Mouse (Mus musculus) megakaryocyte-erythroid progenitor cell, adult 5-6 weeks (primary cell): ENCODE results near the gene Mtfr1l. TPM values are rescaled to one million over a fixed set of nuclear protein-coding genes. Genes with fewer than 3 reads are reported as not detected.

Experiments
- ATAC-seq: replicated peaks from 2 replicates; pipeline ENCODE4 v1.8.0; 2016; ENCODE audit warnings: mild to moderate bottlenecking, inconsistent platforms; ENCODE audit not compliant: severe bottlenecking, poor library complexity, low FRiP score, low TSS enrichment
- total RNA-seq, 2 experiments: library from RNA; stranded (forward) in 1 of 2; stranded (reverse) in 1 of 2; fragments of 200-1000, 215-1000 nt in 1 of 2; fragments of >200 nt in 1 of 2; fragmentation: Nextera tagmentation in 1 of 2; gene quantifications; 2 replicates each; pipeline ENCODE4 v1.2.3; 2014 to 2017

Mtfr1l gene
- total RNA-seq, 2 experiments from 2014 or later: 67.4 to 80.1 TPM

DNA sequence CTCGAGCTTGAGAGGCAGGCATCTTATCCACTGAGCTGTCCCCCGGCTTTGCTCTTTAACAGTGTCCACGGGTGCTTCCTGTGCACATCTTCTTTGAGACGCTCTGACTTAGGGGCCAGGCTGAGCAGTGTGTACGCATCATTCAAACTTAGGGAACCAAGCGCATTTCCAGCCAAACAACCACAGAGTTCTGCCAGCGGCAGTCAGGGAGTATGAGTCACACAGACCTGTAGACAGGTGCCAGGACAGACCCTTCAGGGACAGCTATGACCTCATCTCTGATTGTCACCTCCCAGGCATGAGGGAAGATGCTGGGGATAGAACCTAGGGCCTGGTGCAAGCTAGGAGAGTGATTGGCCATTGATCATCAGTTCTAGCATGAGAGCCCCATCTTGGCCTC, 24.0 kb upstream of the Mtfr1l start:
- ATAC-seq: no peak

DNA sequence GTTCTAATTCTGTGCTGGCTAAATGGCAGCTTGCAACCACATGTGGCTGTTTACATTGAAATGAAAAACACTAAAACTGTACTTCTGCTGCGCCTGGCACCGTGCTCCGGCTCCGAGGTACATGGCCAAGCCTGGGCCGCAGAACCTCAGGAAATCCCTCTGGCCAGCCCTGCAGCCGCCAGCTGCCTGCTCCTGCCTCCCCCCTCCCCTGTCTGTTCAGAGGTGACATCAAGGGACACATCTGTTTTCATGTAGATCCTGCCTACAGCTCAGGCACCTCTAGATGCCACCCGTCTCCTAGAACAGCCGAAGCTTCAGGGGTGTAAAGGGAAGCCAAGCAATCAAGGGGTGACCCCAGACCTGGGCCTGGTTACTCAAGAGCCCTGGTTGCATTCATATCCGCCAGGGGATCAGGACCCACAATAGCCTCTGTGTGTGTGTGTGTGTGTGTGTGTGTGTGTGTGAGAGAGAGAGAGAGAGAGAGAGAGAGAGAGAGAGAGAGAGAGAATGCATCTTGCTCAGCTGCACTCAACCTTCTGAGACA, 23.5 kb upstream of the Mtfr1l start:
- ATAC-seq: no peak

DNA sequence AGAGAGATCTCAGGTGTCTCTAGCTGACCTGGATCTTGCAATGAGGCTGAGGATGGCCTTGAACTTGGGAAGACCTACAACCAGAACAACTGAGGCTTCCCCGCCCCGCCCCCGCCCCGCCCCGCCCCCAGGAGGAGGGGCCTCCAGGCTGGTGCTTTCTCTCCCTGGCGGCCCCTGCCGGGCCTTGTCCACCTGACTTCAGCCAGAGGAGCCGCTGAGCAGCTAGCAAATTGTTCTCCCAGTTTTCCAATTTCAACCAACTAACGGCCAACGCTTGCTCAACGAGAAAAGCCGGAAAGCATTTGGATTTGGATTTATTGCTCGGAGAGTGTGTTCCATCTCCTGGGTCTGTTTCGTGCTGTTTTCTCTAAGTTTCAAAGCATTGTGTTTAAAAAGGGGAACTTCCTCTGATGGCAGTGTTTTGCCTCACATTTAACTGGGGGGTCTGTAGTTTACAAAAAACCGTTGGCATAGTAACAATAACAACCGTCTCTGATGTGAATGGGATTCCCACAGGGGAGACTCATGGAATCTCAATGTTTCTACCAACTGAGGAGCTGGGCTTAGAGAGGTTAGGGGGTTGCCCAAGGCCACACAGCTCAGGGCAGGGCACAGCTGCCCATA, 22.6 kb upstream of the Mtfr1l start:
- 0 out of 2 replicates have a peak, but pooled peaks have one; percentile 35 for ATAC-seq

DNA sequence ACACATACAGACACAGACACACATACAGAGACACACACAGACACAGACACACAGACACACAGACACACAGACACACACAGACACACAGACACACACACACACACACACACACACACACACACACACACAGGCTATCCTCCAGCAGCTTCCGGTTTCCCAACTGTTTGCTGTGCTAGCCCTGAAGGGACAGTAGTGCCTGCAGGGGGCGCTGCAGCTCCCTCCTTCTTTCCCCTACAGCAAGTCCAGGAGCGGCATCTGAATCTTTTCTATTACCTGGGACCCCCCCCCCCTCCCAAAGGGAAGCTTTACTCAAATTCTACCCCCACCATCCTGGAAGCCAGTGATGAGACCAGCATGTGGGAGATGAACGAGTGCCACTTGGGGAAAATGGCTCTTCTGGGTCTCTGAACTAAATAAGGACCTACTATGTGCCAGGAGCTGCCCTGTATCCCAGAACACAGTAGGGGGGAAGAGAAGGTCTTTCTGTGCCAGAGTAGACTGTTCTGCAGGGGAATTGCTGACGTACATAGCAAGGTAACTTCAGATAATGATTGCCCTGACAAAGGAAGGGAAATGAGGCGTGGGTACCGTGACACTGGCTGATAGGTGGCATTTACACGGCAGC, 20.9 kb upstream of the Mtfr1l start:
- no peak for ATAC-seq

DNA sequence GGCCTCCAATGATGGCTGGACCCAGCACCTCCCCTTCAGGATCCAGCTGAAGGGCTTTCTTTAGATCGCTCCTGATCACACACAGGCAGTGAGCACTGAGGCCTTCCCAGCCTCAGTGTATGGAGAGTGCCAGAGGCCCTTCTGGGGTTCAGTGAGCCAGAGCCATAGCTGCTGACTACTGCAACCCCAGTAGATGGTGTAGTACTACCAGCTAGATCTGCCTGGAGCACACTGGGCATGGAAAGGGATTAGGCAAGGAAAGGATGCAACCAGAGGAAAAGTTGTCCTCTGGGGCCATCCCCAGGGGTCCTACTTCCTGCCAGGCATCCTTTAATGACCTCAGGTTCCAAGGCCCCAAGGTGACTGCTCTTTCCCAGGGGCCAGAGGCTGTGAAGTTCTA, 18.4 kb upstream of the Mtfr1l start:
- no peak for ATAC-seq

DNA sequence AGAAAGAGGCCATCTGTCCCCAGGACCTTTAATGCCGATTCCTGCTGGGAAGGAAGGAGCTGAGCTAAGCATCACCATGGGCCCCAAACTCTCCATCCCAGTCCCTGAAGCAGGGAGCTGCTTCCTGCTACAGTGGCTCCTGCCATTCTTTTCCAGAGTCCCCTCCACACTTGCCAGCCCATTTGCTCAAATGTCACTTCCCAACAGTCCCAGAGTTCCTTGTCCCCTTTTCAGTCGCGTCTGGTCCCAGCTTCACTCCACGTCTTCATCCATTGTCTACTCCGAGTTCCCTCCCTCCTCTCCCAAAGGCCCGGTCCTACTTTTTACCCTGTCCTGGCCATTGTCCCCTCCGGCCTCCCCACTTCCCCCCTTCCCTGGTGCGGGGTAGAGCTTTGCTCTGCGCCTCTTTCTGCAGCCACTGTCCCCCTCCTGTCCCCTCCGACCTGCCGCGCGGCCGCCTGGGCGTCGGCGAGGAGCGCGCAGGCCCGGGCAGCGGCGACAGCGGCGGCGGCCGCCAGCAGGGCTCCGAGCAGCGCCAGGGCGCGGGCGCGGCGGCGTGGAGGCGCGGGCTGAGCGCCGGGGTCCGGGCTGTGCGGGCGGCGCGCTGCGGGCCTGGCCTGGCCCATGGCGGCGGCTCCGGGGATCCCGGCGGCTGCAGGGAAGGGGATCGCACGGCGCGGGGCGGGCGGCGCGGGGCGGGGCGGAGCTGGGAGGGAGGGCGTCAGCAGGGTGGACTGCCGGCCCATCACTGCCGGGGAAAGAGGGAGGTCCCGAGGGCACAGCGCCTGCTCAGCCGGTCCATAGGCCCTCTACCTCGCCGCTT, 16.5 kb upstream of the Mtfr1l start, which contains the start of gene Selenon:
TSS of gene Selenon (minus strand) at position 673 of the 823 bp plus-strand sequence.
- ATAC-seq: no peak

DNA sequence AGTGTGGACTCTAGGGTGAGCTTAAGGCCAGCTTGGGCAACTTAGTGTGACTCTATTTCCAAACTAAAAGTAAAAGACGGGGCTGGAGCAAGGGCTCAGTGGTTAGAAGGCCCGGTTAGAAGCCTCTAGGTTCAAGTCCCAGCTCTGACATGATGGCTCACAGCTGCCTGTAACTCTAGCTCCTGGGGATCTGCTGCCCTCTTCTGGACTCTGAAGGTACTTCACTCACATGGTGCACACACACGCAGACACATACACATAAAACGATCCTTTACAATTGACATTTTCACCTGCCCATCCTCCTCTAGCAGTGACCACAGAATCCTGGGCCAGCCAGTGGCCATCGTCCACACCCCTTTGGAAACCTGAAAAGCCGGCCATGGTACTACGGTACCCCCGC, 14.7 kb upstream of the Mtfr1l start:
- ATAC-seq: no peak

DNA sequence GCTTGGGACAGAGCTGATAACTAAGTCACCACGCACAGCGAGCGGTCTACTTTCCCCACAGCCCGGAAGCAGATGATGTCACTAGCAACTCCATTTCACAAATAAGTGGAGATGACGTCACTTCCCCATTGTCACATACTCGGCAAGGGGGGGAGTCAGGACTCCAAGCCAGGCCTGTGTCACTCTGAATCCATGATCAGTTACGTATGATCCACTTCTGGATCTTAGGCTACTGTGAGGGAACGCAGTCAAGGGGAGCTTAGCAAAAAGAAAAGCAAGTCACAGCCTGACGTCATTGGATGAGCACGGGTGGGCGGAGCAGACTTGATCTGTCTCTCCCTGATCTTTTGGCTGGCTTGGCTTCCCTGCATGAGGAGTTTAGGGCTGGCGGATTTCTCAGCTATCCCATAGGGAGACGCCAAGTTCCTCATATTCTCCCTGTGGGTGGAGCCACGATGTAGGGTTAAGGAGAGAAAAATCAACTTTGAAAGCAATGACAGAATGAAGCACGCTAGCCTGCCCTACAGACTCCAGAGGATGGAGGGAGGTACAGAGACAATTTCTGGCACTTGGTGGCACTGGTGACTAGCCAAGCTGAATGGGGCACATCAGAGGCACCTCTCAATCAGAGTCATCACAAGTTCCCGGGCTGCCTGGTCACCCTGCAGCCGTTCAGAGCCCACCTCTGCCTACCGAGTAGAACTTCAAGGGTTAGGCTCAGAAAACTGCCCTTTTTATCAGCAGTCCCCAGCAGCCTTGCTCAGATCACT, 13.2 kb upstream of the Mtfr1l start:
- ATAC-seq: peak; percentile 43; the same call in 1 of the 2 replicates

DNA sequence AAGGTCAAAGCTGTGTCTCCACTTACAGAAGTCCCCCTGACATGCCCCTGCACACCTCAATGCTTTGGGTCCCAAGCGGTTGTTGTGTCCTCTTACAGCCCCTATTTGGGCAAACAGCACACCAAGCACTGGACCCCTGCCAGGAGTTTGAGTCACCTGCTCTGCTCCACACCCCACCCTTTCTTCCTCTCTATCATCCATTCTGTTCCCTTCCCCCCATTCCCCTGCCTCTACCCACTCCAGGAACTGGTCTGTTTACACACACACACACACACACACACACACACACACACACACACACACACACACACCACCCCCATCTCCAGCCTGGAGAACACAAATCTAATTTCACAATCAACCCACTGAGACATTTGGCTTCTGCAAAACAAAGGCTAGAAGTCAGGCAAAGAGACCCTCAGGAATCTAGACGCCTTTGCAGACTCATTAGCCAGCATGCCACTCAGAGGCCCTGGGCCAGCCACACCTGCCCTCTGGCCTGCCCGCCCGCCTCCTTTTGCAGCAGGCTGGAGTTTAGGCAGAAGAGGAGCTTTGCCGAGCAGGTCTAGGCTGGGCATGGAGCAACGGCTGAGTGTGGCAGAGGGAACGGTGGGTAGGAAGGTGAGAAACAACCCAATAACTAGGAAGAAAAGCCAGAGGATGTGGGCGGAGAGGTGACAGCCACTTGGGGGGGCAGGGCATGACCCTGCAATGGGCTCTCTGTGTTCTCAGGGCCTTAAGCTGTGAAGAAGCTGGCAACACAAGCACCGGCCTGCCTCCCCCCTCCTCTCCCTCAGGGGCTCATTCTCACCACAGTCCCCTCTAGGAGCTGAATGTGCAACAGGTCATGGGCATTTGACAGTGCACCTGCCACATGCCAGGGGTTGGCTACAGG, 11.9 kb upstream of the Mtfr1l start:
- ATAC-seq: no peak

DNA sequence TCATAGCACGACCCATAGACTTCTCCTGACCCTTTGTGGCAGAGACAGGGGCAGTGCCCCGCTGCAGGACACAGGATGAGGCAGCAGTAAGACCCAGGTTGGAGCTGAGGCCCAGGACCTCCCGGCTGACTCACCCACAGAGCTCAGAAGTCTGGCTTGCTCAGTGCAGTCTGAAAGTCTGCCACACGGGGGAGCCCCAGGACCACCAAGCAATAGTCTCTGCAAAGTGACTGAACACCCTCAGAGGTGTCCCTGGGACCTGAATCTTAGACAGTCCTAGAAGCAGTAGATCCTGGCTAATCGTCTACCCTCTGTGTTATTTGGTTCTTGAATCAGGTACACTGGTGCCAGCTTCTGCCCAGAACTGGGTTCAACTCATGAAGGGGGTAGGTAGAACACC, 8.1 kb upstream of the Mtfr1l start:
- peak; percentile 72 for ATAC-seq

DNA sequence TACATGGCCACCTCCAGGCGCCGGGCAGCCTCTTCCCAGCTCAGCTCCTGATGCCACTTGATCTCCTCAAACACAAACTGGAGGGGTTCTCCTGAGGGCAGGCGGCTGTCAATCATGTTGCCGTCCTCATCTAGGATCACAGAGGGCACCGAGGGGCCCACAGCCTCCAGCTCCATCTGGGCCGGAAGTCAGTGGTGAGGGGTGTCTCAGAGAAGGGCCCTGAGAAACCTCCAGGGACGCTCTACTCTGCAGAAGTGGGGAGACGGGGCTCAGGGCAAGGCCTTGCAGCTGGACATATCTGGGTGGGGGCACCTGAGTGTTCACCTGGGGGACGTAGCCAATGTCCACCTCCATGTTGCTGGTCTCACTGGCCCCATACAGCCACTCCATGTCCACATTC, 7.5 kb upstream of the Mtfr1l start:
- ATAC-seq: no peak

DNA sequence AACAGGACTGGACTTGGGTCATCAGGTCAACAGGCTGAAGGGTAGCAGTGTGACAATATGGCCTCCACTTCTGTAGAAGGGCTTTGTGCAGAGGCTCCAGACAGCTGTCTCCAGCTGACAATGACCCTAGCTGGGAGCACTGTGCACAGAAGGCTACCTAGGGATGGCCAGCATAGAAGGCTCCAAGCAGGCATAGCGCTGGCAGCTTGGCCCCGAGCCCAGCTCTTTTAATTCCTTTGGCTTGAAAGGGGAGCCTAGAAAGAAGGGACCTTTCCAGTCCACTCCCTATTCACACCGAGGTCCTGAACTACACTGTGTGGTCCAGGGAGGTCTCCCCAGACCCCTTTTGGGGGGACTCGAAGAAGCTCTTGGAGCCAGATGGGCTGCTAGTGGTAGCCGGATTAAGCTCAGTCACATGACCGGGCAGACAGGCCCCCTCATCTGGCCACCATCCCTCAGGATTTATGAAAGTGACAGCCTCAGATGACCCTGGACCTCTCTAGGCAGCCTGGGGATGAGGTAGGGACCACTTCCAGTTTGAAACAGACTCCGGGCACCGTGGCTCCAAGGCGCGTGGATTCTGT, 3.9 kb upstream of the Mtfr1l start:
- no peak for ATAC-seq

DNA sequence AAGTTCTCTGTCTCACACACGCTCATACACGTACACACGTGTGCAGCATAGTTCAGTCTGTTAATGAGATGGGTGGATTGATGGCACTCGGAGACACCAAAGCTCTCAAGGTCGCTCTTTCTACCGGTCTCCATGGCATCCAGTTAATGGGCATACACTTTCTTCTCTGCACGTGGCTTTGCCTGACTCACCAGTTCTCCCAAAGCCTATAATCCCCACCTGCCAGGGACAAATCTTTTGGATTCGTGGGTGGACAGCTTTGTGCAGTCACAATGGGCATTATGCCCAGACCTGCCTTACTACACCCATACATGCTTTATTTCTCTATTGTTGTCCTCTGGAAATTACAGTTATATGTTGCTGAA, 582 bp upstream of the Mtfr1l start:
- ATAC-seq: no peak

DNA sequence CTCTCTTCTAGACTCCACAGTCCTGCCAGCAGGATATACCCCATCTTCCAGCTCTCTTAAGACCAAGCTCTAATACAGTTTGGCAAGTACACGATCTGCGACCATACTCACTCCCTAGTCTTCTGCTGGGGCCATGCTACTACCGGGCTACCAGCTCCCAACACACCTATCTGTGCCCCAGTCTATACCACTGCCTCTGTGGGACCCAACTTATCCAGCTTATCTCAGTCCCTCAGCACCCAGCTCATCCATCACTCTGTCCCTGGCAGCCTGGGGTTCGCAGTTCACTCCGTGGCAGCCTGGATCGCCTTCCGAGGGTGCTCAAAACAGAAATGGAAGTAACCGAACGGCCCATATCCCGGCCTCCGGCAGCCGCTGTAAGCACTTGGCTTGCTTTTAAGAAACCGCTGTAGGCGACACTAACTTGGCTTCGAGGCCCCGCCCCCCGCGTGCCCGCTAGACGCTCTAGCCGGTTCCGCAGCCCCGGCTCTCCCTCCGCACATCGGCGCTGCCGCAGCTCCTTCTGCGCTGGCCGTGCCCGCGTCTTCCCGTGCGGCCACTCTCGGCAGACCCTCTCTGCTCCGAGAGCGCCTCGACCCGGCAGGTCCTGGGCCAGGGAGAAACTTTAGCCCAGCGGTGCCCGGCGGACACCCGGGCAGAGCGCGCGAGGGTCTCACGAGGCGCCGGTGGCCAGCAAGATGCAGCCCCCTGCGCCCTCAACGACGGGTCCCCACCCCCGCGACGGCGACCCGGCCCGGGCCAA, 882 bp downstream of the Mtfr1l start:
- peak; percentile 63 for ATAC-seq

DNA sequence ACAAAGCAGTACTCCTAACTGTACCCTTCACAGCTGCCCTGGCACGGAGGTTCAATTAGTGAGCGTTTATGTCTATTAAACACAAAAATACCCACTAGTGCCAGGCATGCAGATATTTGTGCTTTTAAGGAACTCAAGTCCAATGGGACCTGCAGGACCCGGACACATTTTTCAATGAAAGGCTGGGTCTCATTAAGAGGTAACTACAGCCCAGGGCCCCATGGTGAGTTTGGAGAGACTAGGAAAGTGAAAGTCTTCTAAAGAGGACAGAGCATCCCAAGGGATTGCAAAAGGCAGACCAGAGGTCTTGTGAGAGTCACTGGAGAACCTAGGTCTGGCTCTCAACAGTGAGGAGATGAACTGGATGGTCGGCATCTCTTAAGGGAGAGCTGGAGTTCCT, 1.8 kb downstream of the Mtfr1l start:
- no peak for ATAC-seq

DNA sequence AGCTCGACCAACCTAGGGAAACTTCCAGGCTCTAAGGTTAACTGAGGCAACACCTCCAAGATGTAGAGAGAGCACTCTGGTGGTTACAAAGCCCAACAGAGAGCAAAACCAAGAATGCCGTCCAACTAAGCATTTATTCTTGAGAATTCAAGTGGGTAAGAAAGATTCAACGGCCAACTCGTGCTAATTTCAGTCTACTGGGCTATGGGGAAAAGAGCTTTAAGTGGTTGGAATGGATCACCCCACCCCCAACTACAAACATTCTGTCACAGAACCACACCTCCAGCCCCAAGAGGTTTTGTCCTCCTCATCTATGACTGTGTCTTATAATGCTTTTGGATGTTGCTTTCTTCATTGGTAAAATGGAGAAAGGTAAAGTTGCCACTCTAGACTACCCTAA, 2.3 kb downstream of the Mtfr1l start:
- ATAC-seq: no peak

DNA sequence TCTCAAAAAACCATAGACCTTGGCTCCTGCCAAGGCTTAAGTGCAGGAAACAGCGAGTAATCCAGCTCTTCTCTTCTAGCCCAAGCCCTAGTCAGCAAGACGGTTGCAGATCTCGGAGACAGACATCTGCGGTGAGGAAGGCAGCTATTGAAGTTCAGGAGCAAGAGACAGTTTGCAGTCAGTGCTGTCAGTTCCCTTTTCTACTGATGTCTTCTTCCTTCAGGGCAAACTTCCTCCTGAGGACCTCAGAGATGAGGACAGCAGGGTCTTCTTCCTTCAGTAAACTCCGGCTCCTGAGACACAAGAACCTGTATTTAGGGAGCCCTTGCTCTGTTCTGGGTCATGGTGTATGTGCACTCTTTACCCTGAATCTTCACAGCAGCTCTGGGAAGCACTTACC, 9.0 kb downstream of the Mtfr1l start:
- no peak for ATAC-seq

DNA sequence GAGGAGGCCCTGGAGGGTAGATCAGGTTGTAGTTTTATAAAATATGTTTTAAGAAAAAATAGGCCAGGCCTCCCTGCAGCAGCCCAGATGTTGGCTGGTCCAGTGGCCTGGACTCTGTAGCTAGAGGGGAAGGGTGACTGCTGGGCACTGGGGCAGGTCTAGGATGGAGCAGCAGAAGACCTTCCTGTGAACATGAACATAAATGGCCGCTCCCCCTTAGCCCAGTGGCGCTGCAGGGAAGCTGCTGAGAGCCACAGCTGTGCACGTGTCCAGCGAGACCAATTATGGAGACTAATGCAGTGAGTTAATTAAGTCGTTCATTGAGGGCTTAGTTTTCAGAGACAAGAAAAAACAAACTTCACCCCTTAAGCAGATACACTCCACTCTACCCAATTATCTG, 9.4 kb downstream of the Mtfr1l start:
- ATAC-seq: no peak
